Mouse (Mus musculus): ENCODE measurements at regions not wholly inside any gene's neighbourhood (a gene's known extent, or its start where the extent isn't known, plus 50 kb on each side); places are given as distances from the start of the nearest gene placed in this dataset.
A peak's percentile ranks its signal among the peaks of the same experiment; 100 is the strongest.

GRCm38 (mm10) chrX:5873464-5873863, 173.8 kb upstream of the Nudt11 start:
- no peak for DNase-seq

GRCm38 (mm10) chrX:5917203-5917602, 130.1 kb upstream of the Nudt11 start:
- DNase-seq, result peak in 1 of 2 experiments; percentile 1

GRCm38 (mm10) chrX:5933517-5933916, 113.7 kb upstream of the Nudt11 start:
- DNase-seq, result no peak

GRCm38 (mm10) chrX:5941956-5942355, 105.3 kb upstream of the Nudt11 start:
- DNase-seq, result no peak

Data from layer of hippocampus, postnatal 36 days (tissue).